Mouse (Mus musculus) thymus, adult 2 months (tissue): ENCODE data around the gene Sp3.

Experiments
- CTCF ChIP-seq: fragments of 200-500 bp; IDR thresholded peaks from 2 replicates; pipeline ENCODE4 v1.5.1; 2012; ENCODE audit warnings: mild to moderate bottlenecking, control low read depth, low read length, moderate library complexity, borderline replicate concordance; ENCODE audit not compliant: control insufficient read depth, poor library complexity, insufficient read depth; ENCODE audit errors: extremely low read depth
- POLR2A ChIP-seq: fragments of 200-500 bp; IDR thresholded peaks from 2 replicates; pipeline ENCODE4 v1.6.1; 2012; ENCODE audit warnings: mild to moderate bottlenecking, low read length, control low read depth, moderate library complexity; ENCODE audit not compliant: control insufficient read depth, poor library complexity, insufficient read depth; ENCODE audit errors: extremely low read depth

DNA sequence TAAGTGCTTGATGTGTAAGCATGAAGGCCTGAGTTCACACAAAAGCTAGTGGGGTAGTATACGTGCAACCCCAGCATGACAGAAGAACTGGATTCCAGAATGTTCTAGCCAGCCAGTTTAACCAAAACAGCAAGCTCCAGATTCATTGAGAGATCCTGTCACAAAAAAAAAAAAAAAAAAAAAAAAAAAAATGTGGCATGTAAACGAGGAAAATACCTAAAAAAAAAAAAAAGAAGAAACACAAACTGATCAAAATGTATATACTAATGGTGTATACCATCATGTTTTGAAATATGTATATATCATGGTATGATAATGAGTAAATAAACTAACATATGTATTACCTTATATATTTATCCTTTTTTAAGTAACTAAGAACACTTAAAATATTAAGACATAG lies 13.9 kb upstream of the Sp3 start:
- TF ChIP-seq CTCF (no peak), POLR2A (no peak)
